Mouse (Mus musculus) ES-E14 (cell line): ENCODE measurements around the gene Zfp821.

ENCODE experiments used
- CHD2 ChIP-seq: IDR thresholded peaks from 2 replicates; pipeline ENCODE4 v1.6.1; 2014; ENCODE audit warnings: mild to moderate bottlenecking, low read depth, low read length, inconsistent platforms
- HCFC1 ChIP-seq: IDR thresholded peaks from 2 replicates; pipeline ENCODE4 v1.6.1; 2012; ENCODE audit warnings: low read length, inconsistent platforms, borderline replicate concordance; ENCODE audit not compliant: insufficient read depth
- MAFK ChIP-seq: IDR thresholded peaks from 2 replicates; pipeline ENCODE4 v1.6.1; 2014; ENCODE audit warnings: mild to moderate bottlenecking, low read depth, low read length, inconsistent platforms; ENCODE audit not compliant: insufficient read depth
- ZC3H11A ChIP-seq: IDR thresholded peaks from 2 replicates; pipeline ENCODE4 v1.6.1; 2012; ENCODE audit warnings: low read depth, mild to moderate bottlenecking, inconsistent platforms, low read length, borderline replicate concordance
- ZNF384 ChIP-seq: IDR thresholded peaks from 2 replicates; pipeline ENCODE4 v1.6.1; 2012; ENCODE audit warnings: low read depth, low read length, inconsistent platforms

GRCm38 (mm10) chr8:109673596-109673995 is 31.8 kb upstream of the Zfp821 start:
- TF ChIP-seq MAFK (no peak), ZC3H11A (no peak), HCFC1 (no peak), ZNF384 (no peak), CHD2 (no peak)
